Mouse (Mus musculus): ENCODE measurements around the gene Adamts8. TPM values are rescaled to one million over a fixed set of nuclear protein-coding genes. Genes with fewer than 3 reads are reported as not detected.

Adamts8 gene
- total RNA-seq (2015): not detected in 2 replicates
- not detected in 2 replicates for total RNA-seq (2017)

DNA sequence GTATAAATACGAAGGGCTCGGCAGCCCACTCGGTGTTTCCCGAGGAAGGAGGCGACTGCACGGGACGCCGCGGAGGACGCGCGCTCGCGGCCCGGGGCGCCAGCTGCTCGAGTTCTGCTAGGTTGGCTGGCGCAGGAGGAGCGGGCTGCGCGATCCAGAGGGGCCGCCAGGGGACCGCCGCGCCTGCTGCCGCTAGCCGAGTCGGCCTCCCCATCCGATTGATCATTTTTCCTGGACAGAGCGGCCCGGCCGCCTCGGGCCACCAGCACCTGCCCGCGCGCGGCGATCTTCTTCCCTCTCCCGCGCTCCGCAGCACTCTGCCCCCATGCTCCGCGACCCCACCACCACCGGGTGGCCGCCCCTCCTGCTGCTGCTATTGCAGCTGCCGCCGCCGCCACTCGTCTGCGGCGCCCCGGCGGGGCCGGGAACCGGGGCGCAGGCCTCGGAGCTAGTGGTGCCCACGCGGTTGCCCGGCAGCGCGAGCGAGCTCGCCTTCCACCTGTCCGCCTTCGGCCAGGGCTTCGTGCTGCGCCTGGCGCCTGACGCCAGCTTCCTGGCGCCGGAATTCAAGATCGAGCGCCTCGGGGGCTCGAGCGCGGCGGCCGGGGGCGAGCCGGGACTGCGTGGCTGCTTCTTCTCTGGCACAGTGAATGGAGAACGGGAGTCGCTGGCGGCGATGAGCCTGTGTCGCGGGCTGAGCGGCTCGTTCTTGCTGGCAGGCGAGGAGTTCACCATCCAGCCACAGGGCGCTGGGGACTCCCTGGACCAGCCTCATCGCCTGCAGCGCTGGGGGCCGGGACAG, at the start of gene Adamts8:
TSS of gene Adamts8 (plus strand) at position 51 of the 802 bp plus-strand sequence.
- ATAC-seq (ENCODE audit: poor library complexity, severe bottlenecking): no peak

DNA sequence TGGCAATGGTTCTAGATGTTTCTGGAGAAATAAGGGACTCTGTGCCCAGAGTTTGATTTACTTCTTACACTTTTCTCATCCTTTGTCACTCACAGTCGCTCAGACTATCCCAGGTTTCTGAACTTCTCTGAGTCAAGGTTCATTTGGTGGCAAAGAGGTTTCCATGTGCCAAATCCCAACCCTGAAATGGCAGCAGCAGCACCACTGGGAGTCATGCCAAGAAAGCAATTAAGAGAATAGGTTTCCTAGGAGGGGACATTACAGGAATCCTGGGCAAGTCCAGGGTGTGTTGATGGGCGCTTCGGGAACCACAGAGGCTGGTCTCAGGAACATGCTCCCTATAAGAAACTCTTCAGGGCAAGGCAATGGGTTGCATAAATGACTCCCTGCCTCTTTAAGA, 46.7 kb upstream of the Adamts8 start:
- no peak for ATAC-seq (ENCODE audit: poor library complexity, severe bottlenecking)

DNA sequence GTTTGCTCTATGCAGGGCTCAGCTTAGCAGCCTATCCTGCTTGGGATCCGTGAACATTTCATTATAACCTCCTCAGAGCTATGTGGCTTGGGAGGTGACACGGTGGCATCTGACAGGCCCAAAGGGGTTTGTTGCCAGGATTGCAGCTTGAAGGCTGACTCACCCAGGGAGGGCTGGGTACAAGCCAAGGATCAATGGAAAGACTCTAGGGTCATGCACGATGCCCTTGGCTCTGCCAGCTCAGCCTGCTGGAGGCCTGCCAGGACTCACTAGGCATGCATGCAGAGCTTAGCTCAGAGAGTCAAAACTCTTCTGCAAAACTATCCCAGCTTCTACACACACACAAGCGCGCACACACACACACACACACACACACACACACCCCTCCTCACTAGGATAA, 45.6 kb upstream of the Adamts8 start:
- no peak for ATAC-seq (ENCODE audit: poor library complexity, severe bottlenecking)

DNA sequence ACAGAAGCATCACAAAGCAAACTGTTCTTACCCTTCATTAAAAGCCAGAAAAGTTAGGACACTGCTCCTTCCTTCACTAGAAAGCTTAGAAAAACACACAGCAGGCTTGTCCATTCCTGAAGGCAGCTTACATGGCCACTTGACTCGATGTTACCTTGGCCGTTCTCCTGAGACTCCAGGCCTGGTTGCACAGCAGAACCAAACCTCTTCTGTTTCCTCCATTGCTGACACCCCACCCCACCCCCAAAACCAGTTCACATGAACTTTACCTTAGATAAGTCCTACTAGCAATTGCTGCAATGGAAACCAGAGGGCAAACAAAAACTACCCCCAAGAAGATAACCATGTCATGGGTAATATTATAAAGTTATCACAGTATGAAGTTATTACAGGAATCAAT, 45.2 kb upstream of the Adamts8 start:
- no peak for ATAC-seq (ENCODE audit: poor library complexity, severe bottlenecking)

DNA sequence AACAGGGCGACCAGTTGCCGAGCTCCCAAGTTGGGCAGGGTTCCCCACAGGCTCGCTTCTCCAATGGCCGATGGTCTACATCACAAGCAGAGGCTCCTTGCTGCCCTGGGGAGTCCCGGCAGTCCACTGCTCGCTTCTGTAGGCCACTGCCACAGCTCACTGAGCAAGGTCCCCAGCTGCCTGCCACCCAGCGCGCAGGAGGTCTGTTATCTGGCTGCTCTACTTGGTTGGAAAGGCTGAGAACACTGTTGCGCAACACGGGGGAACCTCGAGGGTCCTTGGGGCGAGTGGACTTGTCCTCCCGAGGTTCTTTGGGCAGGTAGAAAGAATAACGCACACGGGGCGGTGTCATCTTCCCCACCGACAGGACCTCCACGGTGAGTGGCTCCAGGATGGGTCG, 40.2 kb upstream of the Adamts8 start:
- no peak for ATAC-seq (ENCODE audit: poor library complexity, severe bottlenecking)

DNA sequence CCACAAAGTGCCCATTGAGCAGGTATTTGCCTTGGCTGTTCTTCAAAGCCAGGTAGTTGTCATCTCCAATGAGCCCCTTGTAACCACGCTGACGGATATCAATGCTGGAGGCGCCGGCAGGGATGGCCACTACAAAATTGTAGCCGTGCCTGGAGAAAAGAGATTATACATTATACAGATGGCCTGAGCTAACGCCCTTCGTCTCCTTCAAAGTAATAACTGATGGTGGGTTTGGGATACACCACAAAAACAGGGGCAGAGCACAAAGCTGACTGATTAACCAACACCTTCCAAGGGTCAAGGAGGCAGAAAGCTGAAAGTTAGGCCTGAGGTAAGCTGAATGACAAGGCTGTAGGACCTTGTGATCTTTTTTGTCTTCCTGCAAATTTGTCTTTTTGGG, 39.7 kb upstream of the Adamts8 start:
- ATAC-seq (ENCODE audit: poor library complexity, severe bottlenecking): no peak

DNA sequence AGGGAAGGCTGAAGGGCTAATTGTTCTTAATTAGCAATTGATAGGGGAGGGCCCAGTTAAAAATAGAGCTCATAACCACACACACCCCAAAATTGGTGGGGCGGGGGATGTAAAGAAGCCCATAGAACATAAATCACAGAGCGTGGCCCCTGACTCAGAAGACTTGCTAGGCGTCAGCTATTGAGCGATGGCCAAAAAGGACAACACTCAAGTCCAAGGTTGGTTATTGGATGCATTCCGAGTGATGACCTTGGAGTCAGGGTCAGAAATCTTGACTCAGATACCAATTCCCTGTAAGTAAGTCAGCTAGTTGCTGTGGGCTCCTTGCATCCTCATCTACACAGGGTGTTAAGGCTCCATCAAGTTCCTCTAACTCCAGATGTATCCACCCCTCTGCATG, 39.1 kb upstream of the Adamts8 start:
- ATAC-seq (ENCODE audit: poor library complexity, severe bottlenecking): no peak

DNA sequence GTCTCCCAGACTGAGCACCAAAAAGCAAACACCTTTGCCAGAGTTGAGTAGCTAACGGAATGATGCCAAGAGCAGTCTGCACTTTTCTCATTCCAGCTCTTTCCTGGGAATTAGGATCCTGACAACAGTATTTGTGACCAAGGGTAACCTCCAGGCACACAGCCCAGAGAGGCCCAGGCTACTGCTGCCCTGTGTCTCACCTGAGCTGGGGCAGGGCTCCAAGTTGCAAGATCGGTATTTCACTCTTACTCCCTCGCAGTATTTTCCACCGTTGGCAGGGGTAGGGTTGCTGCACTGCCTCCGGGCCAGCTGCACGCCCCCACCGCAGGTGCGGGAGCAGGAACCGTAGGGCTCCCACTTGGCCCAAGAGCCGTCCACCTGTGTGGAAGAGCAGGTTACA, 36.5 kb upstream of the Adamts8 start:
- ATAC-seq (ENCODE audit: poor library complexity, severe bottlenecking): no peak

DNA sequence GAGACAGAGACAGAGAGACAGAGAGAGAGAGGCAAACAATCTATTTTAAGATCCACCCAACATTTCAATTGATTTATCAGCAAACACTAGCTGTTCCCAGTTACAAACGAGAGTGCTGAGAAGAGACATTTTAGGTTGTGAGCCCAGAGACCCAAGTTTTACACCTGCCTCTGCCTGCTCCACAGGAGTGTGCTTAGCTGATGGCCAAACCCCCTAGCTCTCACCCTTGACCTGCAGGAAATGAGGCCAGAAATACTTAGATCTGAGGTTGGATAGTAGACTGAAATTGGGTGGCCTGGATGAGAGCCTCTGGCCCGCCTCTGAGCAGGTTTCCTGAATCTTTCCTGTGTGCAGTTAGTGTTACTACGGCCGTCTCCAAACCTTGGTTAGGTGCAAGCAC, 35.9 kb upstream of the Adamts8 start:
- no peak for ATAC-seq (ENCODE audit: poor library complexity, severe bottlenecking)

DNA sequence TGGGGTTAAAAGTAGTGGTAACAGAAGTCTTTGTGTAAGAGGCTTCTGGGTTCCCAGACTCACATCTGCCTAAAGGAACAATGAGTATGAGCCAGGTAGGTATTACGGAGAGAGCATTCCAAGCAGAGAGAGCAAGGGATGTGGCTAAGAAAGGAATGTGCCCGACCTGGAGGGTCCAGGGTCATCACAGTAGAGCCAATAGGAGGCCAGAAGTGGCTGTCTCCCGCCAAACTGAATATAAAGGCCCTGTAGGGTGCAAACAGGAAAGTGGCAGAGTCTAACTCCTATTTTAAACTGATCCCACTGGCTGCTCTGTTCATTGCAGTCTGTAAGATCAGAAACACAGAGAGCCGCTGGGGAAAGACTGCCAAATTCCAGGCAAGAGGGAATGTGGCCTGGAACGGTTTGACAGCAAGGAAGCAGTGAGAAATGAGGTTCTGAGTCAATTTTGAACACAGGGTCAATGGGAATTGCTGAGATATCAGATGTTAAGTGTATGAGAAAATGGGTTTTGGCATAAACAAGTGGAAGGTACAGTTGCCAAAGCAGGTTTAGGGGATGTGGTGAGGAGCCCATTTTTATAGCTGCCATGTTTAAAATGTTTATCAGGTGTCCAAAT, 34.6 kb upstream of the Adamts8 start:
- ATAC-seq (ENCODE audit: poor library complexity, severe bottlenecking): no peak

DNA sequence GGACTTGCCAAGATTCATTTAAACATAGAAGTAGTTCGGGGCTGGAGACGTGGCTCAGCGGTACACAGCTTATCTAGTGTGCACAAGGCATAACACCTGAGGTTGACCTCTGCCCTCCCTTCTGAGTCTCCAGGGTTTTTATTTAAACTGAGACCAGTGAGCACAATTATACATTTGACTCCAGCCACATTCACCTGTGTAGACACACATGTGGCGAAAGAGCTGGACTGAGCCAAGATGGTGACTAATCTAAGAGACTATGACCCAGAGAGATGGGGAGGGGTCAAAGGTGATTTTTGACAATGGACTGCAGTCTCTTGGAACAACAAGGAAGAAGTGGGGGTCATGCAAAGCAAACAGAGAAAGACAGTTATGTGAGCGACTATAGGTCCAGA, 34.1 kb upstream of the Adamts8 start:
- no peak for ATAC-seq (ENCODE audit: poor library complexity, severe bottlenecking)

DNA sequence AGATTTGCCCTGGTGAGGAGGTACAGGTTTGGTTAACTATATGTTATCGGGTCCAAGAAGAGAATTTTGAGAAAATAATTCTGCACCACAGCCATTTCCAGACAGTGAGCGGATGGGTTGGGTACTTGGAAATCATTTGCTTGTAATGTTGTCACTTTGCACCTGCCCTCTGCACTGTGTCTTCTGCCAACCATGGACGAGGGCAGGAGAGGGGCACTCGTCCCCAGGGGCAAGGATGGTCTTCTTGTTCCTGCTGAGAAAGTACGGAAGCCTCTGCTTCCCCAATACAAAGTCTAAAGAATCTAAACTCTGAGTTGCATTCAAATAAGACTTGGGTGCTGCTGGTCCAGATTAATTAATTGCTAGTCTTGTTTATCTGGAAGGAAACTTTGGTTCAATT, 33.4 kb upstream of the Adamts8 start:
- ATAC-seq (ENCODE audit: poor library complexity, severe bottlenecking): no peak

DNA sequence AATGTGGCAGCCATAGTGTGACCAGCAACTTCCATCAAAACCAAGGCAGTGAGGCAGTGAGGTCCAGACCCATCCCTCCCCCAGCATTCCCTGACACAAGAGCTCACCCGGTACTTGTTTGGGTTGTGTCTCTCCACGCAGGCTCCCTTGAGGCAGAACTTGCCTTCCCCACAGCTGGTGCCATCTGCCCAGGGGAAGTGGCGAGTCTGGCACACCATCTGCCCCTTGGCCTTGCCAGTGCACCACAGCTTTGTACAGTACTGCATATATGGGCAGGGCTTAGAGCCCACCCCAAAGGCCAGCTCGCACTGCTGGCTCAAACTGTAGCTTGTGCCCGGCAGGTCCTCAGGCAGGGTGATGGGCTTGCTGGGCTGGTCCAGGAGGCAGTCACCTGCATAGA, 31.9 kb upstream of the Adamts8 start:
- no peak for ATAC-seq (ENCODE audit: poor library complexity, severe bottlenecking)

DNA sequence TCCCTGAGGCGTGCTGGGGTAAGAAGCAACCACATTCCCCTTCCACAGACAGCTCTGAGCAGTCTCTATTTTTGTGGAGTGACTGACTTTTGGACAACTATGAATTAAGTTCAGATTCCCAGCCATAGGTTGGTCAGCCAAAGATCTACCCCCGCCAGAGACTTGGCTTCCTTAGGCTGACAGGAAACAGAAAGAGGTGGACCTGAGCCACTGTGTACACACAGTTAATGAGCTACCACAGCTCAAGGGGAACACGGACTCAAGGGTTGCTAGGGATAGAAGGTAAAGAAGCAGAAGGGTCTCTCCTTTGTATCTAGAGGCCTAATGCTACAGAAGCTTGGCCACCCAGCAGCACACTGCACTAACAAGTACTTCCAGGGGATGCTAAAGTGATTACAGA, 30.2 kb upstream of the Adamts8 start:
- no peak for ATAC-seq (ENCODE audit: poor library complexity, severe bottlenecking)

DNA sequence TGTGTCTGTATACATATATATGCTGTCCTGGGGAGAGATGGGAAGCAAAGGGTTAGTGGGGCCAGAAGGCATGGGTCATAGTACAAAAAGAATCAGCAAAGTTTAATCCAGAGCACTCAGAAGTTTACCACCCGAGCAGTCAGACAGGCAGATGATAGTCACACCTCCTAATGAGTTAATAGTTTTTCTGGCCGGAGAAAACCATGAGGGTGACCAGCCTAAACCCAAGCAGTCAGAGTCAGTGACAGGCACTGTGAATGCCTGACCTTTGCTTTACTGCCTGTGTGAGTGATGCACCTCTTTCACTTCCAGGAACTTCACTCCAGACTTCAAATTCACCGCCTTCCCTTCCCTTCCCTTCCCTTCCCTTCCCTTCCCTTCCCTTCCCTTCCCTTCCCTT, 28.9 kb upstream of the Adamts8 start:
- no peak for ATAC-seq (ENCODE audit: poor library complexity, severe bottlenecking)

DNA sequence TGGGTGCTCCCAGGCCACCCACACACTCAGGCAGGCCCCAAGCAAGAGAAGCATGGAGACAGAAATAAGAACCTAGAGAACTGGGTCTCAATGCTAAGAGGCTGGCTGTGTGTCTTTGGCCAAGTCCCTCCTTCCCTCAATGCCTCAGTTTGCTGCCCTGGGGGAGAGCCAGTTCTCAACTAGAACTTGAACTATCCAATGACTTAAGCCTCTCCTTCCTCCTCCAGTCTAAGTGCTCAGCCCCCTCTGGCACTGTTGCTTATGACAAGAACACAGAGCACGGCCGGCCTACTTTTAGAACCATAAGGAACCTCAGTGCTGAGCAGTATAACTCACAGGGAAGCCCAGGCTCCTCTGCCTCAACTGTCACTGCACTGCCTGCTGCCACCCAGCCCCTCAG, 28.1 kb upstream of the Adamts8 start:
- ATAC-seq (ENCODE audit: poor library complexity, severe bottlenecking): no peak

DNA sequence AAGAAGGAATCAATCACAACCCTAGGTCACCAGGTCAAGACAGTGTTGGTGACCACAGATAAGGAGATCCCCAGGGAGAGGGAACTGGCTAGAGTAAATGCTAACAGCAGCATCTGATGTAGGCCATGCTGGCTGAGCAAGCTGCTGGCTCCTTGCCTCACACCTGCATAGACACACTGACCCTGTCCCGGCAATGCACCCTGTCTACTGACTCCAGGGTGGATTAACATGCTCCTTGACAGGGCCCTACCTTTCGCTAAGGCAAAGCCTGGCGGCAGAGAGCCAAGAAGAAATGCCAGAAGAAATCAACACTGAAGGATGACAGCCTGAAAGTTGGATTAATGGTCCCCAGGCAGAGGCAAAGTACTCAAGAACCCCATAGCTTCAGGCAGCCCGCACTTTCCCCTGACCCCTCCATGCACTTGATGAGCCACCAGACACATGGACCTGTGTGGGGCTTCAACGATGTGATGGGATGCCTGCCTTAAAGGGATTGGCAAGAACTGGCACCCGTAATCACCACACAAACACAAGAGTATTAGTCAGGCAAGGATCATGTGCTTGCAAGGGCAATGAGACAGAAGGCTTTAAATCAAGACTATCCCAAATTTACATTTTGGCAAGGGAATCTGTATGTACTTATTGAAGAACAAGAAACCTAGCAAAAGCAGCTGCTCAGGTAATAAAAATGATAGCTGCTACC, 25.9 kb upstream of the Adamts8 start:
- no peak for ATAC-seq (ENCODE audit: poor library complexity, severe bottlenecking)

DNA sequence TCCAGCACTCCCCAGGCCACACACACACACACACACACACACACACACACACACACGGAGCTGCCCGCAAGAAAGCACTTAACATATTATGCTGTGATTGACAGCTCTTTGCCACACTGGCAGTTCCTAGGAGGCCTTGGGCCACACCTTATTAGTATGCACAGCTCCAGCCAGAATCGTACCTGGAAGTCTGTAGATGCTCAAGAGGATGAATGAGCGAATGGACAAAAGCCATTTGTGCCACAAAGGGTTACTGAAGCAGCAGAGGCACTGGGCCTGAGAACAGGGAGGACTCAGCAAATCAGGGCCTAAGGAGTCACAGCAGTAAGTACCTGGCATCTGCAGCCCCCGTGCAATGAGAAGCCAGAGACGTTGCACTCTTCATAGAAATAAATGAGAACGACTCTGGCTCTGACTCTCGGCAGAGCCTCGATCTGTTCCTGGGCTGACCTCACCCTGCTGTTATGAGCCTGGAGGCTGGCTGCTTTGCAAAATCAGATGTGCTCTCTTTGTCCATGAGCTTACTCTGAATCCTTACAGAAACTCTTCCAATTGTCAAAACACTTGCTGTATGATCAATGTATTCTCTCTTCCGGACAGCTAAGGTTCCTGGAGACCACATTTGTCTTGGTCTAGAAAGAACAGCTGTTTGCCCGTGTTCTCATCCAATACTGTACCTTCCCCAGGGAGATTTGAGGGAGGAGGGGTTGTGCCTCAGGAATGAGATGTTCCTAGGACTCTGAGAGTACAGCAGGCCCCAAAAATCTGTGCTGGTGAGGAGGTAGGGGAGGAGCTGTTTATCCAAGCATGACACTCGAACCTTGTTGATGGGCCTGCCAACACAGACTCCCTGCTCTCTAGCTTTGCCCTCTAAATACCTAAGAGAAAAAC, 23.7 kb upstream of the Adamts8 start:
- no peak for ATAC-seq (ENCODE audit: poor library complexity, severe bottlenecking)

DNA sequence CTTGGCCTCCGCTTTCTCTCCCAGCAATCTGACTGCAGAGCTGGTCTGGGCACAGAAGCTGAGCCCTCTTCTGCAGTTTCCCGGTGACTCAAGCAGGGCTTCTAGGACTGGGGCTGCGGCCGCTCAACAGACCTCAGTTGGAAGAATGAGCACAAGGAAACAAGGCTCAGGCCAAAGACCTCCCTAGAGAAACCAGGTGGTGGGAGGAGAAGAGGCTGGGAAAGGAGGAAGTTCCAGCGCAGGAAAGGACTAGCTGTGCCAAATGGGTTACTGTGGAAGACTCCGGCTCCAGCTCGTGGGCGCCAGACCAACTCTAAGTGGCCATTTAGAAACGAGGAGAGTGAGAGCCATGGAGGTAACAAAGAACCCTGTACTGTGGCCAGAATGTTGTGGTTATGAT, 22.7 kb upstream of the Adamts8 start:
- ATAC-seq (ENCODE audit: poor library complexity, severe bottlenecking): no peak

DNA sequence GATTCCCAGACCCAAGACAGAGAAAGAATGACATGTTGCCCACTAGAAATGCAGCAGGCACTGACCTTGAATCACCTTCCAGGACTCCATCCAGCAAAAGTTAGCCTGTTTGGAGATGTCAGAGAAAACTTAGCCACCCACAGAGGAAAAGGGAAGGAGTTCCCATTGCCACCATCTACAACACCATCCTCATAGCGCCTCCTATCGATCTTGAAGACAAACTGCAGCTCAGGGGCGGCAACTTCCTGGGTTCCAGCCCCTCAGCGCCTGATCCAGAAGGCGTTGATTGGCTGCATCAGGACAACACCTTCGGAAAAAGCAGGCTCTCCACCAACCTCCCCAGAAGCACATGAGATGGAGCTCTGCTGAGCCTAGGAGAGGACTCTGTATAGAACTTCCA, 21.6 kb upstream of the Adamts8 start:
- no peak for ATAC-seq (ENCODE audit: poor library complexity, severe bottlenecking)
